Comparison of ENCODE assay signal across 15 mouse cellular contexts in the genomic region with DNA sequence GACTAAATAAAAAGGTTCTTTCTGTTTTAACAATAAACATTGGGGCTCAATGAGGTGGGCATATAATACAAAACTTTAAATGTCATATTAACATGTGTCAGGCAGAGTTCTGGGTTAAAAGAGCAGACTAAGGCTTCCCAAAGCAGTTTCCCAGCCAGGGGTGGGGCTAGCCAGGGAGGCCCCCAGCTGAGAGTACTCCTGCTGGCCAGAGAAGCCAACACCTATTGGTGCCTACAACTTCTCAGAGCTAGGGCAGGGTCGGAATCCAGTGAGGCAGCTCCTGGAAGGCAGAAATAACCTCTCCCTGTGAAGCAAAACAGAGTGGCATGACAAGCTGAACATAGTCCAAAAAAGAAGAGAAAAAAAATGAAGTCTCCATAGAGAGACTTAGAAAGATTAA.
"Had no signal": no experiment of that assay in that cellular context is flagged by ENCODE, and none has a peak within 500 bp of the region (broad histone marks: within the 10 kb centered on the region; RNA-seq: fewer than 3 reads in every experiment).

No protein-coding gene starts in this region.

- DNase-seq: retina, postnatal 1 day; right cerebral cortex, adult 18-20 months; right cerebral cortex, postnatal 14 days; right cerebral cortex, postnatal 25 days; right cerebral cortex, postnatal 4 days; spleen, adult 18-20 months; thymus, adult 18-20 months; thymus, adult 2 months; thymus, postnatal 14 days; thymus, postnatal 36 days; thymus, postnatal 4 days had no signal

- H3K27ac ChIP-seq: neural tube, embryonic 13.5 days; neural tube, embryonic 15.5 days; stomach, embryonic 15.5 days; stomach, postnatal 0 days had no signal

- H3K4me2 ChIP-seq: neural tube, embryonic 13.5 days; neural tube, embryonic 15.5 days; stomach, embryonic 15.5 days had no signal

- H3K4me1 ChIP-seq: neural tube, embryonic 13.5 days; neural tube, embryonic 15.5 days; stomach, embryonic 15.5 days had no signal

- H3K4me3 ChIP-seq: neural tube, embryonic 13.5 days; neural tube, embryonic 15.5 days; stomach, embryonic 15.5 days had no signal

- H3K9me3 ChIP-seq: neural tube, embryonic 13.5 days; neural tube, embryonic 15.5 days; stomach, embryonic 15.5 days had no signal

- H3K9ac ChIP-seq: neural tube, embryonic 13.5 days; neural tube, embryonic 15.5 days; stomach, embryonic 15.5 days had no signal

- H3K27me3 ChIP-seq: neural tube, embryonic 13.5 days; neural tube, embryonic 15.5 days; stomach, embryonic 15.5 days had no signal

- H3K36me3 ChIP-seq: neural tube, embryonic 13.5 days; neural tube, embryonic 15.5 days; stomach, embryonic 15.5 days had no signal
